Mouse (Mus musculus): ENCODE results near the gene 5031439G07Rik.

GRCm38 (mm10) chr15:84986171-84987019 lies 2.0 kb downstream of the 5031439G07Rik start:
- TF ChIP-seq POLR2A (IDR thresholded peaks at IDR 0.05; ENCODE audit: extremely low read depth, insufficient read depth, low read length) (no peak), CTCF (IDR thresholded peaks at IDR 0.05; ENCODE audit: extremely low read depth, insufficient read depth, low read length) (no peak)
